Mouse (Mus musculus) MEL (cell line): ENCODE measurements around the gene Hook2. TPM values are rescaled to one million over a fixed set of nuclear protein-coding genes. Genes with fewer than 3 reads are reported as not detected.
A peak's percentile ranks its signal among the peaks of the same experiment; 100 is the strongest.

Source experiments
- DNase-seq: peaks from one replicate; pipeline ENCODE4 v3.0.0; 2011; ENCODE audit warnings: low read depth, low spot score
- H3K27ac ChIP-seq: 2 replicates; pipeline ENCODE4 v1.5.1; 2012; ENCODE audit warnings: low read depth, mild to moderate bottlenecking, control low read depth, low read length, moderate library complexity; ENCODE audit not compliant: control insufficient read depth
- H3K27me3 ChIP-seq, 2 experiments: fragments of 150-350 bp in 1 of 2; sonication (generic) in 1 of 2; 2 replicates each; pipeline ENCODE4 v1.6.1; 2012; ENCODE audit warnings: low read length in 2 of 2, mild to moderate bottlenecking in 2 of 2, improper control_type of control experiment in 1 of 2, moderate library complexity in 1 of 2; ENCODE audit not compliant: insufficient read depth in 2 of 2, control insufficient read depth in 1 of 2
- H3K36me3 ChIP-seq, 2 experiments: 2 replicates each; pipeline ENCODE4 v1.6.1; 2012 to 2014; ENCODE audit warnings: low read length in 2 of 2, improper control_type of control experiment in 1 of 2, inconsistent platforms in 1 of 2, mild to moderate bottlenecking in 1 of 2; ENCODE audit not compliant: insufficient read depth in 2 of 2, control insufficient read depth in 1 of 2
- H3K4me1 ChIP-seq, 2 experiments: fragments of 150-350 bp in 1 of 2; sonication (generic) in 1 of 2; 2 replicates each; pipeline ENCODE4 v1.6.1; 2012; ENCODE audit warnings: low read length in 2 of 2, improper control_type of control experiment in 1 of 2, mild to moderate bottlenecking in 1 of 2; ENCODE audit not compliant: insufficient read depth in 2 of 2, control insufficient read depth in 1 of 2
- H3K4me3 ChIP-seq, 2 experiments: fragments of 150-350 bp in 1 of 2; sonication (generic) in 1 of 2; 2 replicates each; pipeline ENCODE4 v1.5.1; 2012; ENCODE audit warnings: low read depth in 2 of 2, low read length in 2 of 2, mild to moderate bottlenecking in 2 of 2, moderate library complexity in 2 of 2, control low read depth in 1 of 2, improper control_type of control experiment in 1 of 2; ENCODE audit not compliant: control insufficient read depth in 1 of 2, insufficient read depth in 1 of 2
- H3K79me2 ChIP-seq: 2 replicates; pipeline ENCODE4 v1.6.1; 2012; ENCODE audit warnings: mild to moderate bottlenecking, low read length, moderate library complexity; ENCODE audit not compliant: control insufficient read depth, poor library complexity, insufficient read depth
- H3K9ac ChIP-seq: 2 replicates; pipeline ENCODE4 v1.6.1; 2012; ENCODE audit warnings: low read depth, mild to moderate bottlenecking, control low read depth, low read length, moderate library complexity; ENCODE audit not compliant: control insufficient read depth, poor library complexity, severe bottlenecking
- H3K9me3 ChIP-seq: fragments of 150-350 bp; sonication (generic); replicated peaks from 2 replicates; pipeline ENCODE4 v1.6.1; 2012; ENCODE audit warnings: mild to moderate bottlenecking, low read length, improper control_type of control experiment, moderate library complexity; ENCODE audit not compliant: insufficient read depth
- BHLHE40 ChIP-seq: IDR thresholded peaks from 2 replicates; pipeline ENCODE4 v1.6.1; 2012; ENCODE audit warnings: low read depth, mild to moderate bottlenecking, inconsistent platforms, low read length, improper control_type of control experiment, borderline replicate concordance
- CHD1 ChIP-seq: IDR thresholded peaks from 2 replicates; pipeline ENCODE4 v1.6.1; 2012; ENCODE audit warnings: low read depth, mild to moderate bottlenecking, inconsistent platforms, low read length, improper control_type of control experiment
- CHD2 ChIP-seq: IDR thresholded peaks from 2 replicates; pipeline ENCODE4 v1.6.1; 2011; ENCODE audit warnings: low read length, improper control_type of control experiment
- E2F4 ChIP-seq: IDR thresholded peaks from 2 replicates; pipeline ENCODE4 v1.6.1; 2011; ENCODE audit warnings: low read depth, low read length, improper control_type of control experiment, borderline replicate concordance
- ETS1 ChIP-seq: IDR thresholded peaks from 2 replicates; pipeline ENCODE4 v1.6.1; 2012; ENCODE audit warnings: low read depth, mild to moderate bottlenecking, inconsistent platforms, low read length, improper control_type of control experiment, moderate library complexity
- GATA1 ChIP-seq: IDR thresholded peaks from 2 replicates; pipeline ENCODE4 v1.6.1; 2011; ENCODE audit warnings: low read depth, low read length, improper control_type of control experiment
- MAFK ChIP-seq: IDR thresholded peaks from 2 replicates; pipeline ENCODE4 v1.6.1; 2011; ENCODE audit warnings: low read depth, mild to moderate bottlenecking, low read length, improper control_type of control experiment, borderline replicate concordance
- MAX ChIP-seq: IDR thresholded peaks from 2 replicates; pipeline ENCODE4 v1.6.1; 2011; ENCODE audit warnings: low read length, improper control_type of control experiment
- MEF2A ChIP-seq: IDR thresholded peaks from 2 replicates; pipeline ENCODE4 v1.6.1; 2014; ENCODE audit warnings: low read depth, mild to moderate bottlenecking, inconsistent platforms, low read length, improper control_type of control experiment; ENCODE audit not compliant: poor library complexity, insufficient replicate concordance, severe bottlenecking; ENCODE audit errors: extremely low read depth
- MXI1 ChIP-seq: IDR thresholded peaks from 2 replicates; pipeline ENCODE4 v1.6.1; 2011; ENCODE audit warnings: mild to moderate bottlenecking, low read depth, low read length, improper control_type of control experiment
- MYB ChIP-seq: IDR thresholded peaks from 2 replicates; pipeline ENCODE4 v1.6.1; 2011; ENCODE audit warnings: mild to moderate bottlenecking, low read depth, low read length, improper control_type of control experiment
- NELFE ChIP-seq: IDR thresholded peaks from 2 replicates; pipeline ENCODE4 v1.6.1; 2011; ENCODE audit warnings: low read depth, low read length, improper control_type of control experiment
- NRF1 ChIP-seq: IDR thresholded peaks from 2 replicates; pipeline ENCODE4 v1.6.1; 2014; ENCODE audit warnings: low read depth, mild to moderate bottlenecking, inconsistent platforms, low read length, improper control_type of control experiment, moderate library complexity; ENCODE audit not compliant: poor library complexity, insufficient read depth, severe bottlenecking
- POLR2A ChIP-seq, 2 experiments: IDR thresholded peaks; 2 replicates each; pipeline ENCODE4 v1.6.1; 2011 to 2012; ENCODE audit warnings: low read length in 2 of 2, mild to moderate bottlenecking in 2 of 2, control low read depth in 1 of 2, improper control_type of control experiment in 1 of 2, low read depth in 1 of 2, moderate library complexity in 1 of 2; ENCODE audit not compliant: control insufficient read depth in 1 of 2, insufficient read depth in 1 of 2, poor library complexity in 1 of 2
- POLR2AphosphoS2 ChIP-seq: IDR thresholded peaks from 2 replicates; pipeline ENCODE4 v1.6.1; 2011; ENCODE audit warnings: low read length, improper control_type of control experiment
- POLR2AphosphoS5 ChIP-seq: IDR thresholded peaks from 2 replicates; pipeline ENCODE4 v1.6.1; 2012; ENCODE audit warnings: low read depth, borderline replicate concordance, mild to moderate bottlenecking, inconsistent platforms, low read length, moderate library complexity, mixed read lengths
- RAD21 ChIP-seq: IDR thresholded peaks from 2 replicates; pipeline ENCODE4 v1.6.1; 2011; ENCODE audit warnings: mild to moderate bottlenecking, low read depth, low read length, improper control_type of control experiment
- RCOR1 ChIP-seq: IDR thresholded peaks from 2 replicates; pipeline ENCODE4 v1.6.1; 2012; ENCODE audit warnings: low read depth, mild to moderate bottlenecking, inconsistent platforms, low read length, improper control_type of control experiment
- SIN3A ChIP-seq: IDR thresholded peaks from 2 replicates; pipeline ENCODE4 v1.6.1; 2012; ENCODE audit warnings: low read length, improper control_type of control experiment, inconsistent platforms
- SMC3 ChIP-seq: IDR thresholded peaks from 2 replicates; pipeline ENCODE4 v1.6.1; 2011; ENCODE audit warnings: low read depth, low read length, improper control_type of control experiment
- TBP ChIP-seq: IDR thresholded peaks from 2 replicates; pipeline ENCODE4 v1.8.0; 2011; ENCODE audit warnings: low read depth, low read length, improper control_type of control experiment
- TCF12 ChIP-seq: IDR thresholded peaks from 2 replicates; pipeline ENCODE4 v1.6.1; 2014; ENCODE audit warnings: low read depth, mild to moderate bottlenecking, inconsistent platforms, low read length, improper control_type of control experiment, moderate library complexity
- UBTF ChIP-seq: IDR thresholded peaks from 2 replicates; pipeline ENCODE4 v1.6.1; 2012; ENCODE audit warnings: low read depth, mild to moderate bottlenecking, inconsistent platforms, low read length, improper control_type of control experiment, moderate library complexity, borderline replicate concordance; ENCODE audit not compliant: insufficient read depth
- USF1 ChIP-seq: IDR thresholded peaks from 2 replicates; pipeline ENCODE4 v1.6.1; 2014; ENCODE audit warnings: low read depth, mild to moderate bottlenecking, inconsistent platforms, low read length, improper control_type of control experiment, moderate library complexity
- USF2 ChIP-seq, 2 experiments: IDR thresholded peaks; 2 replicates each; pipeline ENCODE4 v1.6.1; 2011 to 2012; ENCODE audit warnings: improper control_type of control experiment in 2 of 2, low read length in 2 of 2, borderline replicate concordance in 1 of 2, inconsistent platforms in 1 of 2, low read depth in 1 of 2, mild to moderate bottlenecking in 1 of 2; ENCODE audit not compliant: insufficient read depth in 1 of 2
- ZKSCAN1 ChIP-seq: IDR thresholded peaks from 2 replicates; pipeline ENCODE4 v1.6.1; 2012; ENCODE audit warnings: low read depth, mild to moderate bottlenecking, inconsistent platforms, low read length, improper control_type of control experiment, moderate library complexity
- ZMIZ1 ChIP-seq: IDR thresholded peaks from 2 replicates; pipeline ENCODE4 v1.6.1; 2012; ENCODE audit warnings: low read depth, mild to moderate bottlenecking, inconsistent platforms, low read length, improper control_type of control experiment, moderate library complexity
- polyA plus RNA-seq, 2 experiments: library from polyadenylated mRNA; stranded (reverse) in 1 of 2; unstranded in 1 of 2; fragments of >175 nt in 1 of 2; fragments of >200 nt in 1 of 2; gene quantifications; 2 replicates each; pipeline versions ENCODE4 v1.2.1 to v1.2.4; 2012; ENCODE audit warnings: low replicate concordance in 2 of 2, low read depth in 1 of 2; ENCODE audit not compliant: insufficient read length in 2 of 2, insufficient read depth in 1 of 2, missing spikeins in 1 of 2
- total RNA-seq: library from RNA; depleted of rRNA; stranded (reverse); fragments of 300-350 nt; gene quantifications from 2 replicates; pipeline ENCODE4 v1.2.3, GENCODE M21; 2012

Hook2 gene
- total and polyA plus RNA-seq, 3 experiments = 10.5 to 17.5 TPM; not detected in 1

GRCm38 (mm10) chr8:85036381-85036717, 45.9 kb downstream of the Hook2 start:
- no peak for DNase-seq
- no peaks in the 10 kb centered on the region for H3K27me3 ChIP-seq
- H3K27ac ChIP-seq = peak overlapping the region; percentile 97
- peaks cover 49% of the 10 kb centered on the region for H3K79me2 ChIP-seq
- H3K4me3 ChIP-seq = peak overlapping the region; percentile 65 to 88
- peak overlapping the region; percentile 96 for H3K9ac ChIP-seq
- H3K4me1 ChIP-seq = peaks cover 3 to 15% of the 10 kb centered on the region in 2 experiments
- no peaks in the 10 kb centered on the region for H3K9me3 ChIP-seq
- TF ChIP-seq MXI1 (no peak; the same call in 1 of the 2 replicates), MYB (no peak), TBP (peak; percentile 97), CHD2 (no peak), POLR2AphosphoS2 (peak; percentile 87; the same call in 1 of the 2 replicates), BHLHE40 (no peak), ETS1 (no peak), RAD21 (no peak), USF2 (IDR thresholded peaks at IDR 0.05; ENCODE audit: borderline replicate concordance in 1 of 2, insufficient read depth in 1 of 2, low read depth in 1 of 2, low read length in 2 of 2) (no peak), POLR2A (IDR thresholded peaks at IDR 0.05; ENCODE audit: control insufficient read depth in 1 of 2, insufficient read depth in 1 of 2, low read depth in 1 of 2, low read length in 2 of 2, poor library complexity in 1 of 2) (peak; percentile 27 to 84; a peak in 3 of 4 replicates), GATA1 (no peak), SIN3A (no peak), UBTF (no peak), NELFE (peak; percentile 53)
- TF ChIP-seq, all 39 proteins: peak for 4
- H3K36me3 ChIP-seq = peaks cover 9 to 30% of the 10 kb centered on the region in 2 experiments

- Histone ChIP-seq H3K27me3 (no peaks in the 10 kb centered on the region), H3K79me2 (peaks cover 52% of the 10 kb centered on the region), H3K4me3 (peak within 1 kb of the TSS; percentile 86 to 88), H3K9me3 (no peaks in the 10 kb centered on the region), H3K36me3 (peaks cover 13 to 35% of the 10 kb centered on the region in 2 experiments), H3K4me1 (peaks cover 3 to 15% of the 10 kb centered on the region in 2 experiments), H3K27ac (peak within 1 kb of the TSS; percentile 98), H3K9ac (peak within 1 kb of the TSS; percentile 99)
- peak; percentile 99 for DNase-seq
- TF ChIP-seq TBP (no peak), BHLHE40 (peak; percentile 94), MAX (peak; percentile 97), POLR2A (IDR thresholded peaks at IDR 0.05; ENCODE audit: control insufficient read depth in 1 of 2, insufficient read depth in 1 of 2, low read depth in 1 of 2, low read length in 2 of 2, poor library complexity in 1 of 2) (peak; percentile 63 to 90), USF2 (IDR thresholded peaks at IDR 0.05; ENCODE audit: borderline replicate concordance in 1 of 2, insufficient read depth in 1 of 2, low read depth in 1 of 2, low read length in 2 of 2) (peak; percentile 94 to 98), UBTF (peak; percentile 66; the same call in 1 of the 2 replicates), SMC3 (no peak), POLR2AphosphoS5 (0 out of 2 replicates have a peak, but pooled peaks have one; percentile 62), USF1 (peak; percentile 98), CHD1 (no peak), RAD21 (no peak), E2F4 (no peak), ETS1 (peak; percentile 29; the same call in 1 of the 2 replicates), ZMIZ1 (no peak), NRF1 (peak; percentile 54; the same call in 1 of the 2 replicates), NELFE (peak; percentile 72), RCOR1 (no peak), POLR2AphosphoS2 (peak; percentile 76; the same call in 1 of the 2 replicates), MAFK (no peak; the same call in 1 of the 2 replicates), MEF2A (no peak), SIN3A (peak; percentile 94), ZKSCAN1 (no peak; the same call in 1 of the 2 replicates), TCF12 (no peak; the same call in none of the 2 replicates), CHD2 (no peak; the same call in none of the 2 replicates), MXI1 (peak; percentile 79)
These were observed 46.4 kb downstream of the Hook2 start, which contains the start of gene Tnpo2 for GRCm38 (mm10) chr8:85036718-85037365. TSS of gene Tnpo2 (plus strand) at chr8:85036915.
